Mouse (Mus musculus) ES-E14 (cell line): ENCODE results near the gene Gm45208. TPM values are rescaled to one million over a fixed set of nuclear protein-coding genes. Genes with fewer than 3 reads are reported as not detected.
A peak's percentile ranks its signal among the peaks of the same experiment; 100 is the strongest.
"Not testable (repeated sequence)": the region's sequence is repeated elsewhere in the genome, so short reads cannot be mapped to it uniquely, and the experiment has no call there.

Source experiments
- DNase-seq: peaks from one replicate; pipeline ENCODE4 v3.0.0-alpha.2; 2013; ENCODE audit warnings: low read depth, low spot score
- H3K27ac ChIP-seq: 2 replicates; pipeline ENCODE4 v1.5.1; 2012; ENCODE audit warnings: low read depth, mild to moderate bottlenecking, low read length, moderate library complexity, mixed read lengths; ENCODE audit not compliant: poor library complexity, insufficient read depth, severe bottlenecking
- H3K36me3 ChIP-seq: 2 replicates; pipeline ENCODE4 v1.6.1; 2012; ENCODE audit warnings: mild to moderate bottlenecking, low read length, moderate library complexity, mixed read lengths; ENCODE audit not compliant: control insufficient read depth, poor library complexity, insufficient read depth, severe bottlenecking
- H3K4me1 ChIP-seq, 2 experiments: fragments of 150-350 bp in 1 of 2; sonication (generic) in 1 of 2; 2 replicates each; pipeline ENCODE4 v1.6.1; 2012; ENCODE audit warnings: low read length in 2 of 2, mild to moderate bottlenecking in 1 of 2, mixed read lengths in 1 of 2; ENCODE audit not compliant: control insufficient read depth in 2 of 2, insufficient read depth in 2 of 2, poor library complexity in 1 of 2
- H3K4me3 ChIP-seq, 2 experiments: fragments of 150-350 bp in 1 of 2; sonication (generic) in 1 of 2; 2 replicates each; pipeline ENCODE4 v1.5.1; 2012; ENCODE audit warnings: low read length in 2 of 2, low read depth in 1 of 2, mild to moderate bottlenecking in 1 of 2, mixed read lengths in 1 of 2; ENCODE audit not compliant: insufficient read depth in 1 of 2, poor library complexity in 1 of 2, severe bottlenecking in 1 of 2
- H3K9ac ChIP-seq: 2 replicates; pipeline ENCODE4 v1.6.1; 2012; ENCODE audit warnings: low read depth, mild to moderate bottlenecking, low read length, mixed read lengths; ENCODE audit not compliant: poor library complexity, insufficient read depth, severe bottlenecking
- H3K9me3 ChIP-seq: fragments of 150-350 bp; sonication (generic); 2 replicates; pipeline ENCODE4 v1.6.1; 2012; ENCODE audit warnings: low read depth, mild to moderate bottlenecking, low read length; ENCODE audit not compliant: control insufficient read depth, insufficient read depth
- CHD2 ChIP-seq: IDR thresholded peaks from 2 replicates; pipeline ENCODE4 v1.6.1; 2014; ENCODE audit warnings: mild to moderate bottlenecking, low read depth, low read length, inconsistent platforms
- HCFC1 ChIP-seq: IDR thresholded peaks from 2 replicates; pipeline ENCODE4 v1.6.1; 2012; ENCODE audit warnings: low read length, inconsistent platforms, borderline replicate concordance; ENCODE audit not compliant: insufficient read depth
- MAFK ChIP-seq: IDR thresholded peaks from 2 replicates; pipeline ENCODE4 v1.6.1; 2014; ENCODE audit warnings: mild to moderate bottlenecking, low read depth, low read length, inconsistent platforms; ENCODE audit not compliant: insufficient read depth
- ZC3H11A ChIP-seq: IDR thresholded peaks from 2 replicates; pipeline ENCODE4 v1.6.1; 2012; ENCODE audit warnings: low read depth, mild to moderate bottlenecking, inconsistent platforms, low read length, borderline replicate concordance
- ZNF384 ChIP-seq: IDR thresholded peaks from 2 replicates; pipeline ENCODE4 v1.6.1; 2012; ENCODE audit warnings: low read depth, low read length, inconsistent platforms
- in situ Hi-C, 2 experiments: fragments of 600-800 bp; cut with MboI; formaldehyde crosslinking; loops; one replicate each; pipeline ENCODE4 v1.15.1; 2025; ENCODE audit warnings: low sequenced_read_pairs in 2 of 2, inconsistent platforms in 1 of 2; ENCODE audit not compliant: unreplicated experiment in 2 of 2
- total RNA-seq: library from RNA; depleted of rRNA; stranded (reverse); fragments of 300-350 nt; gene quantifications from 2 replicates; pipeline ENCODE4 v1.2.3, GENCODE M21; 2012

Gene Gm45208
- total RNA-seq, 1 experiment = not detected

DNA sequence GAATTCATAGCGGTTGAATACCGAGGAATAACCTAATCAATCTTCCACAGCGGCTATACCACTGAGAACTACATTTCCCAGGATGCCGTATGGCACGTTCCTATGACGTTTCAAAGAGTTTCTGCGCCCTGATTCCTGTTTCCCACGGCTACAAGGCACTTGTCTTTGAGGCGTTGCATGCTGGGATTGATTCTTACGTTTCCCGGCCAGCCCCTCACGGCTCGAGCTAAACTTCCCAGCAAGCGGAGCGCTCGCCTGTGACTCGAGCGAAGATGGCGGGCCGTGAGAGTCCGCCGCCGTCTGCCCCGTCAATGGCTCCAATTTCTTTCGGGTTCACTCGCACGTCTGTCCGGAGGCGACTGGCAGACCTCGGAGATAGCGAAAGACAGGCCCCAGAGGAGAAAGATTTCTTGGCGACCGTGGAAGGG is 25.1 kb upstream of the Gm45208 start, which contains the start of gene Gpkow:
TSS of gene Gpkow (plus strand) at position 178 of the 428 bp plus-strand sequence.
- Histone ChIP-seq H3K36me3 (peaks cover 7% of the 10 kb centered on the region), H3K27ac (peak within 1 kb of the TSS; percentile 12; the same call in 1 of the 2 replicates)

GRCm38 (mm10) chrX:7713764-7714134 is 8.3 kb upstream of the Gm45208 start:
- DNase-seq, H3K4me1 ChIP-seq, in situ Hi-C loops, H3K36me3 ChIP-seq, H3K9me3 ChIP-seq, H3K27ac ChIP-seq: not testable (repeated sequence)
- Histone ChIP-seq H3K9ac (peak overlapping the region; percentile 60; the same call in 1 of the 2 replicates), H3K4me3 (peak overlapping the region; percentile 65 to 81; a peak in 3 of 4 replicates)

More for the DNA sequence above, 25.1 kb upstream of the Gm45208 start, which contains the start of gene Gpkow:
- peak; percentile 69 for DNase-seq
- peak; percentile 97 for TF ChIP-seq HCFC1
- no peak for TF ChIP-seq MAFK
- no peak for TF ChIP-seq ZC3H11A
- no peak for TF ChIP-seq CHD2
- TF ChIP-seq ZNF384 = no peak
- in situ Hi-C loops = loop anchor here in 1 of 2 experiments (25.0 kb wide), 1 partner anchor 235 kb away; no protein-coding TSS in a partner anchor
- no peaks in the 10 kb centered on the region for H3K9me3 ChIP-seq
- H3K4me3 ChIP-seq = peak within 1 kb of the TSS; percentile 88 to 95
- peaks cover 0 to 1% of the 10 kb centered on the region in 2 experiments; a peak in 1 of 4 replicates for H3K4me1 ChIP-seq
- peak within 1 kb of the TSS; percentile 94 for H3K9ac ChIP-seq

- H3K9me3 ChIP-seq, H3K36me3 ChIP-seq, H3K4me1 ChIP-seq, in situ Hi-C loops: not testable (repeated sequence)
- Histone ChIP-seq H3K9ac (peak within 1 kb of the TSS; percentile 82), H3K4me3 (peak within 1 kb of the TSS; percentile 71 to 81), H3K27ac (peak within 1 kb of the TSS; percentile 78)
- DNase-seq = peak; percentile 85
Observed at GRCm38 (mm10) chrX:7714135-7714899, 7.7 kb upstream of the Gm45208 start, which contains the start of gene Wdr45. Gene Wdr45 (plus strand): TSS chrX:7714333.

GRCm38 (mm10) chrX:7716058-7716457 is 6.0 kb upstream of the Gm45208 start:
- H3K4me1 ChIP-seq, H3K9ac ChIP-seq, H3K36me3 ChIP-seq, in situ Hi-C loops, H3K4me3 ChIP-seq, H3K9me3 ChIP-seq, DNase-seq, H3K27ac ChIP-seq: not testable (repeated sequence)

GRCm38 (mm10) chrX:7722282-7722611 is 202 bp downstream of the Gm45208 start:
- Histone ChIP-seq H3K36me3 (peaks cover 21% of the 10 kb centered on the region), H3K4me1 (peaks cover 0 to 8% of the 10 kb centered on the region in 2 experiments; a peak in 2 of 4 replicates), H3K27ac (peak overlapping the region; percentile 98), H3K9ac (peak overlapping the region; percentile 90), H3K9me3 (no peaks in the 10 kb centered on the region), H3K4me3 (peak overlapping the region; percentile 68 to 99)
- no peak for TF ChIP-seq CHD2
- TF ChIP-seq ZC3H11A = no peak
- no peak for TF ChIP-seq MAFK
- TF ChIP-seq ZNF384 = no peak
- TF ChIP-seq HCFC1 = no peak
- in situ Hi-C loops = no loop called here
- no peak for DNase-seq
